Mouse (Mus musculus) Muller cell, postnatal 12 days (primary cell): ENCODE data around the gene Axdnd1.
A peak's percentile ranks its signal among the peaks of the same experiment; 100 is the strongest.
"Not testable (repeated sequence)": the region's sequence is repeated elsewhere in the genome, so short reads cannot be mapped to it uniquely, and the experiment has no call there.

Experiments
- DNase-seq: peaks from one replicate; pipeline ENCODE4 v3.0.0-alpha.2; 2015; ENCODE audit errors: inconsistent ontology term

Gene Axdnd1

GRCm38 (mm10) chr1:156340847-156341246, 80.1 kb downstream of the Axdnd1 start:
- DNase-seq = no peak

DNA sequence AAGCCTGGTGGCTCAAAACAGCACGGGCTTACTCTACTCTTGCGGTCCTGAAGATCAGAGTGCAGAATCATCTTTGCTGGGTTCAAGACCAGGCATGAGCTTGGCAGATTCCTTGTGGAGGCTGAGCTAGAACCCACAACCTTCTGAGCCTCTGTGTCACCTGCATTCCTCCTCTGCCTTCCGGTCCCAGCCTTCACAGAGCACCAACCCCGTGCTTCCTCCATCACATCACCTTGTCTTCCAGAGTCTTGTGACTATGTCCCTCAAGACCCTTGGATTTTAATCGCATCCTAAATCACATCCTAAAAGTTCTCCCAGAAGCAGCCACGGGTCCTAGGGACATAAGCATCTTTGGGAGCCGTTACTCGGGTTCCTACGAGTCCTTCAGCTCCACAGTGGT, 97.8 kb downstream of the Axdnd1 start:
- DNase-seq = no peak

DNA sequence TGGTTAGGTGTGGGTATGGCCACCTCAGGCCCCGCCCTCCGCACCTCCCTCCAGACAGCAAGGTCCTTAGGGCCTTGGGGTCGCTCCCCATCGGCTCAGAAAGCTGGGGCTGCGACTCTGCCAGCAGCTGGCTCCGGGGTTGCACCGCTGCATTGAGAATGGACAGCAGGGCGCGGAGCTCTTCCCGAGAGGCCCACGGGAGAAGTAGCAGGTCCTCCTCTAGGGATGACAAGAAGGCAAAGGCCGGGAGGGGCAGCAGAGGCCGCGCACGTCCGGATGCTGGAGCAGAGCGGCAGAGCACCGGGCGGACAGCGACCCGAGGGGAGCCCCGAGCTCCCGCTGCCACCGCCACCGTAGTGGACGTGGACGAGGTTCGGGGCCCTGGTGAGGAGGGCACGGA, 110.3 kb downstream of the Axdnd1 start, which contains the start of gene Nphs2:
TSS of gene Nphs2 (plus strand) at position 98 of the 400 bp plus-strand sequence.
- DNase-seq = peak; percentile 14

- DNase-seq = no peak
These were observed 112.4 kb downstream of the Axdnd1 start for GRCm38 (mm10) chr1:156308595-156308994.

DNA sequence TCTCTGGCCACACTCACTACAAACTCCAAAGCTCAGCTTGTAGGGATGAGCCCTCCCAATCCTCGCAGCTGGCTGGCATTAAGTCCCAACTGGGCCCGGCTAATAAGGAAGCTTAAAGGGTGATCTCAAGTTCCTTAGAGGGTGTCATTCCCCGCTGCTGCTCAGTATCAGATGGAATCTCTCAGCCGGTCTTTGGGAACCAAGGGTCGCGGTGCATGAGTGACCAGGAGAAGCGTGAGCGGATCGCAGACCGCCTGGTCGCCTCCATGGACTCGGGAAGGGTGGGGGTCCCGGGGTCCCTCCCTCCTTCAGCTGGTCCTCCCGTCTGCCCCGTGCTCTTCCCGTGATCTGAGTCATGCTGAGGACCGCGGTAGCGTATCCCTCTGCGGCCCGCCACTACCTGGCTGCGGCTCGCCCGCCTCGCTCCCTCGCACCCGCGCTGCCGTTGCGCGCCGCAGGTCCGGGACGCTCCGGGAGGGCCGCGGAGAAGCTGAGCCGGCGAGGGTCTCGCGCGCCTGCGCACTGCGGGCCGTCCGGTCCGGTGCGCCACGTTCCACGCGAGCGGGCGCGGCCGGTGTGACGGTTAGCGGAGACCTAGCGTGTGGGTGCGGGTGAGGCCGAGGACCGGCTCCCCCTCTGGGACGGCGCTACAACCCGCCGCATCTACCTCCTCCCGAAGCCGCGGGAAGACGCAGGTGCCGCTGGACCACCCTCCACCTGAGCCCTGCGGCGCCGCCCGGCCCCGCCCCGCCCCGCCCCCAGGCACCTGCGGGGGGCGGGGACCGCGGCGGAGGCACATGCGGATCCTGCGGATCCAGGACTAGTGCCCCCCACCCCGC, 117.8 kb downstream of the Axdnd1 start, which contains the start of gene Tdrd5:
TSS of gene Tdrd5 (minus strand) at position 754 of the 839 bp plus-strand sequence.
- DNase-seq = peak; percentile 38

- DNase-seq = no peak
These were observed 130.9 kb downstream of the Axdnd1 start for GRCm38 (mm10) chr1:156290016-156290415.

GRCm38 (mm10) chr1:156289222-156289587, 131.8 kb downstream of the Axdnd1 start:
- not testable (repeated sequence) for DNase-seq

DNA sequence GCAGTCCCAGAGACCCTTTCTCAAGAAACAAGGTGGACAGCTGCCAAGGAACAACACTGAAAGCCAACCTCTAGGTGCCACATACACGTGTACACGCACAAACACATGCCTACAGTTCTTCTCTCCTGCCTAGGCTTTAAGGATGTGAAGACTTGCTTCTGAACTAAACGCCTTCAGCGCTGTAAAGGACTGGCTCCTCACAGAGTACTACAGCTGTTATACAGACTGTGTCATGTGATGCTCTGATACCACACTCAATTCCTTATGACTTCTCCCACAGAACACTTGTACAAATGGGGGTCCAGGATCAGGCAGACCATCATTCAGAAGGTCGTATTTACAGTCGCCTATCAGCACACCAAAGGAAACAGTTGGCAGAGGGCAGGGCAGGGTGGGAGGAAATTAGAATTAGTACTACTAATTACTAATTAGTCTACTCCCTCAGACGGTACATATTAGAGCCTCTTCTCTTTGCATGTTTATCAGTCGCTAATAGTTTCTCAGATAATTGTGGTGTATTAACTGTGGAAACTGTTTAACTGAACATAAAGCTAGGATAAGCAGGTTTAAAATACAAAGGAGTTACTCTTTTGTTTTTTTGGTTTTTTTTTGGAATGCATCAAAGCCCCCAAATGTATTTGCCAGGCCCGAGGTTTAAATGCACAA, 132.3 kb downstream of the Axdnd1 start:
- no peak for DNase-seq

DNA sequence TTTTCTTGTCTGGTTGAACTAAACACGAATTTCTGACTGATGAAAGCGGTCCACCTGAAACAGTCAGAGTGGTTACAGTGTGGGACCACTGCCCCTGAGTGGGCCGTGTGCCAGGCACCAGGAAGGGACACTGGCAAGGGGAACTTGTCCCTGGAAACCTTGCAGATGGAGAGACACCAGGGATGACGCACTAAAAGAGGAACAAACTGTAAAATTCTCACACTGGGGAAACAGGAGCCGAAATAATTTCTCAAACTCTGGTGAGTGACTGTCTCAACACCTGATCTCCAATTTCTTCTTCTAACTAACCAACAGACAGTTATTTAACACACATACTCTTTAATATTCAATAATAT, 135.4 kb downstream of the Axdnd1 start:
- DNase-seq = no peak

DNA sequence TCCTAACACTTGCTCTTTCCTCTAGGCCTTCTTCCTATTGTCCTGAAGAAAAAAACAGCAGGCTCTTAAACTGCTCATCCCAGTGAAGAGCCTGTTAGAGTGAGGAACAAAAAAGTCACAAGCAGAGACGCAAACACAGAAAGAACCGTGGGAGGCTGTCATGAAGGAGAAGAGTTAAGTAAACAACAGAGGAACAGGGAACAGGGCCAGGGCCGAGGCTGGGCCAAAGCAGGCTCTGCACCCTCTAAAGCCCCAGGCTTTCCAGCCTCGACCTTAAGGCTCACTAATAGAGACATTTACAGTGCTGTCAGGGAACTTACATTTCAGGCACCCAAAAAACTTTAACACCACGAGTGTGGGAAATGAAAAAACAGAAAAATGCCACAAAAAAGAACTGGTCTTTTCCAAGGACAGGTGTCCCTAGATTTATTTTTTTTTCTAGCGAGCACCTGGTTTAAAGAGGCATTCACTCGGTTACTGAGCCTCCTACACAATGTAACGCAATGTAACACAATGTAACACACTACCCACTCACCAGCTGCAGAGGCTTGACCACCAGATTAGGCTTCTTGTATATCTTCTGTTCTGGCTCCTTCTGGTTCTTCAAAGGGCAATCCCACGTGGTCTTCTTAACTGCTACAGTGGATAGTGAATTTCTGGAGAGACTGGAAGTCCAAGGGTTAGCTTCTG, 136.0 kb downstream of the Axdnd1 start:
- DNase-seq = no peak

- no peak for DNase-seq
These were observed 136.8 kb downstream of the Axdnd1 start for GRCm38 (mm10) chr1:156284207-156284606.

- DNase-seq = no peak
These were observed 140.8 kb downstream of the Axdnd1 start for GRCm38 (mm10) chr1:156280131-156280530.

- no peak for DNase-seq
These were observed 147.3 kb downstream of the Axdnd1 start for GRCm38 (mm10) chr1:156273647-156274046.
